Mouse (Mus musculus): Measurements from ENCODE around the gene Gm33815. TPM values are rescaled to one million over a fixed set of nuclear protein-coding genes. Genes with fewer than 3 reads are reported as not detected.

The Gm33815 gene
- not detected in 2 replicates for polyA plus RNA-seq (2012; rRNA removed; ENCODE audit: low replicate concordance)

DNA sequence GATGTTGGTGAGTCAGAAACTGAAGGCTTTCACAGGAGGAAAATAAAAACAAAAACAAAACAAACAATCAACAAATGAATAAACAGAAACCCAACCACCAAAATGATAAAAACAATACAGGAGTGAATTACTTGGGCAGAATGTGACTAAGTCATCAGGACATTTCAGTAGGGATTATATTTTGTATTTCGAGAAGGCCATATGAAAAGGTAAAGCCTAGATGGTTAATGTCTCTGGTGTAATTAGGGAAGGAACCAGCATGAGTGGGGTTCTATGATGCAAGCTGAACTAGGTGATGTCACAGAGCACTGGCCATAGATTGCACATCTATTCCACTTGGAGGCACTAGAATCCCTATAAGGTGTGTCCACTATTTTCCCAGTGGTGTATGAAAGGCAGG is at the start of gene Gm33815:
Gm33815 (plus strand) TSS at position 301 of the 400 bp plus-strand sequence.

Measured in duodenum, adult 2 months (tissue).